Mouse (Mus musculus) midbrain, embryonic 12.5 days (tissue): ENCODE data around the gene Clptm1l. TPM values are rescaled to one million over a fixed set of nuclear protein-coding genes. Genes with fewer than 3 reads are reported as not detected.
A peak's percentile ranks its signal among the peaks of the same experiment; 100 is the strongest.

Source experiments
- ATAC-seq: fragments of 200-750 bp; cut with Nextera tagmentation; 2 replicates; pipeline ENCODE4 v1.8.0; 2017; ENCODE audit warnings: low read depth, moderate TSS enrichment, moderate library complexity; ENCODE audit not compliant: low FRiP score
- H3K27ac ChIP-seq: fragments of 300-500 bp; sonication (generic); replicated peaks from 2 replicates; pipeline ENCODE4 v1.5.1; 2016; ENCODE audit warnings: mild to moderate bottlenecking
- H3K27me3 ChIP-seq: fragments of 300-500 bp; sonication (generic); 2 replicates; pipeline ENCODE4 v1.6.1; 2016; ENCODE audit warnings: mild to moderate bottlenecking
- H3K36me3 ChIP-seq: fragments of 300-500 bp; sonication (generic); 2 replicates; pipeline ENCODE4 v1.6.1; 2016
- H3K4me1 ChIP-seq: fragments of 300-500 bp; sonication (generic); 2 replicates; pipeline ENCODE4 v1.6.1; 2016
- H3K4me2 ChIP-seq: fragments of 300-500 bp; sonication (generic); replicated peaks from 2 replicates; pipeline ENCODE4 v1.6.1; 2016; ENCODE audit warnings: mild to moderate bottlenecking, moderate library complexity
- H3K4me3 ChIP-seq: fragments of 300-500 bp; sonication (generic); 2 replicates; pipeline ENCODE4 v1.5.1; 2016; ENCODE audit warnings: mild to moderate bottlenecking
- H3K9ac ChIP-seq: fragments of 300-500 bp; sonication (generic); replicated peaks from 2 replicates; pipeline ENCODE4 v1.6.1; 2016; ENCODE audit warnings: mild to moderate bottlenecking, moderate library complexity
- H3K9me3 ChIP-seq: fragments of 300-500 bp; sonication (generic); 2 replicates; pipeline ENCODE4 v1.6.1; 2016; ENCODE audit warnings: mild to moderate bottlenecking
- WGBS: fragments of 180-500 bp; shearing (Covaris S2); methylation state at CpG from one replicate; pipeline ENCODE4 v1.1.7; 2016; 5-methylcytosine and 5-hydroxymethylcytosine counted together
- polyA plus RNA-seq: library from polyadenylated mRNA; unstranded; fragments of >200 nt; fragmentation: Nextera tagmentation; extraction: Ambion mirVana; gene quantifications from 2 replicates; pipeline ENCODE4 v1.2.1, GENCODE M21; 2016

Clptm1l gene
- polyA plus RNA-seq, 1 experiment from 2014 or later: 110 TPM

DNA sequence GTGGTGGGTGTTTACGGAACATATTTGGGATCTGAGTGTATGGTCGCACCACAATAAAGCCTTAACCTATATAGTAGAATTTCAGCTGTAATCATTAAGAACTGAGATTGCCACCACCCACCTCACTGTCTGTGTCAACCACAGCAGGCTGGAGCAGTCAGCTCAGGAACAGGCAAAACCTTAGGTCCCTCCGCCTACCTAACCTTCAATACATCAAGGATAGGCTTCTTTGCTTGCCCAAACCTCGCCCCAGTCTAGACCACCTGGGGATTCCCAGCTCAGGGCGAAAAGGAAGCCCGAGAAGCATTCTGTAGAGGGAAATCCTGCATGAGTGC is 22.6 kb downstream of the Clptm1l start:
- 40% methylated on average over 6 of the region's 6 CpGs for WGBS
- Histone ChIP-seq H3K4me2 (peak overlapping the region; percentile 73), H3K4me3 (peak overlapping the region; percentile 47), H3K9ac (peak overlapping the region; percentile 57), H3K36me3 (peaks cover 17% of the 10 kb centered on the region), H3K27me3 (no peaks in the 10 kb centered on the region), H3K27ac (no peak overlapping the region), H3K4me1 (peaks cover 11% of the 10 kb centered on the region), H3K9me3 (no peaks in the 10 kb centered on the region)
- no peak for ATAC-seq

DNA sequence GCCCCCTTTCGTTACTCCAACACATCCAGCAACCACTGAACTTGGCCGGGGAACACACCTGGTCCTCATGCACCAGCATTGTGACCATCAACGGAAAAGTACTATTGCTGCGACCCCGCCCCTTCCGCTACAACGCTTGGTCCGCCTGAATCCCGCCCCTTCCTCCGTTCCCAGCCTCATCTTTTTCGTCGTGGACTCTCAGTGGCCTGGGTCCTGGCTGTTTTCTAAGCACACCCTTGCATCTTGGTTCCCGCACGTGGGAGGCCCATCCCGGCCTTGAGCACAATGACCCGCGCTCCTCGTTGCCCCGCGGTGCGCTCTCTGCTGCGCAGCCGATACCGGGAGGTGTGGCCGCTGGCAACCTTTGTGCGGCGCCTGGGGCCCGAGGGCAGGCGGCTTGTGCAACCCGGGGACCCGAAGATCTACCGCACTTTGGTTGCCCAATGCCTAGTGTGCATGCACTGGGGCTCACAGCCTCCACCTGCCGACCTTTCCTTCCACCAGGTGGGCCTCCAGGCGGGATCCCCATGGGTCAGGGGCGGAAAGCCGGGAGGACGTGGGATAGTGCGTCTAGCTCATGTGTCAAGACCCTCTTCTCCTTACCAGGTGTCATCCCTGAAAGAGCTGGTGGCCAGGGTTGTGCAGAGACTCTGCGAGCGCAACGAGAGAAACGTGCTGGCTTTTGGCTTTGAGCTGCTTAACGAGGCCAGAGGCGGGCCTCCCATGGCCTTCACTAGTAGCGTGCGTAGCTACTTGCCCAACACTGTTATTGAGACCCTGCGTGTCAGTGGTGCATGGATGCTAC is 23.1 kb downstream of the Clptm1l start, which contains the start of gene Tert:
Gene Tert, plus strand, starts transcription at position 167 of the 805 bp plus-strand sequence.
- Histone ChIP-seq H3K27ac (no peak within 1 kb of the TSS), H3K9ac (peak within 1 kb of the TSS; percentile 57), H3K36me3 (peaks cover 11% of the 10 kb centered on the region), H3K4me1 (peaks cover 11% of the 10 kb centered on the region), H3K9me3 (no peaks in the 10 kb centered on the region), H3K27me3 (no peaks in the 10 kb centered on the region), H3K4me2 (peak within 1 kb of the TSS; percentile 73), H3K4me3 (peak within 1 kb of the TSS; percentile 47)
- WGBS: 9% methylated on average over 47 of the region's 47 CpGs
- ATAC-seq: peak; percentile 87

GRCm38 (mm10) chr13:73628586-73629113 is 24.8 kb downstream of the Clptm1l start:
- no peak for ATAC-seq
- H3K9me3 ChIP-seq: no peaks in the 10 kb centered on the region
- H3K4me1 ChIP-seq: peaks cover 11% of the 10 kb centered on the region
- H3K4me2 ChIP-seq: no peak overlapping the region
- no peak overlapping the region for H3K27ac ChIP-seq
- peaks cover 3% of the 10 kb centered on the region for H3K36me3 ChIP-seq
- H3K9ac ChIP-seq: no peak overlapping the region
- H3K4me3 ChIP-seq: no peak overlapping the region
- no peaks in the 10 kb centered on the region for H3K27me3 ChIP-seq
- 88% methylated on average over 11 of the region's 11 CpGs for WGBS

GRCm38 (mm10) chr13:73631837-73632236 is 28.0 kb downstream of the Clptm1l start:
- no peaks in the 10 kb centered on the region for H3K9me3 ChIP-seq
- H3K4me1 ChIP-seq: peaks cover 11% of the 10 kb centered on the region
- H3K9ac ChIP-seq: no peak overlapping the region
- H3K27me3 ChIP-seq: no peaks in the 10 kb centered on the region
- H3K36me3 ChIP-seq: peaks cover 23% of the 10 kb centered on the region
- H3K4me2 ChIP-seq: no peak overlapping the region
- WGBS: 95% methylated on average over 3 of the region's 3 CpGs
- H3K27ac ChIP-seq: no peak overlapping the region
- no peak overlapping the region for H3K4me3 ChIP-seq
- ATAC-seq: no peak

GRCm38 (mm10) chr13:73637826-73638225 is 34.0 kb downstream of the Clptm1l start:
- H3K4me3 ChIP-seq: no peak overlapping the region
- no peak overlapping the region for H3K9ac ChIP-seq
- H3K9me3 ChIP-seq: no peaks in the 10 kb centered on the region
- H3K36me3 ChIP-seq: peaks cover 20% of the 10 kb centered on the region
- H3K4me2 ChIP-seq: no peak overlapping the region
- no peaks in the 10 kb centered on the region for H3K27me3 ChIP-seq
- ATAC-seq: no peak
- H3K4me1 ChIP-seq: no peaks in the 10 kb centered on the region
- whole genome bisulfite sequencing: 89% methylated on average over 5 of the region's 6 CpGs
- no peak overlapping the region for H3K27ac ChIP-seq

- Histone ChIP-seq H3K4me1 (no peaks in the 10 kb centered on the region), H3K4me2 (no peak overlapping the region), H3K9me3 (no peaks in the 10 kb centered on the region), H3K4me3 (no peak overlapping the region), H3K27ac (no peak overlapping the region), H3K9ac (no peak overlapping the region), H3K36me3 (peaks cover 6% of the 10 kb centered on the region; the same call in 1 of the 2 replicates), H3K27me3 (no peaks in the 10 kb centered on the region)
- 89% methylated on average over 4 of the region's 4 CpGs for WGBS
- ATAC-seq: no peak
These were observed 37.5 kb downstream of the Clptm1l start for GRCm38 (mm10) chr13:73641296-73641695.

DNA sequence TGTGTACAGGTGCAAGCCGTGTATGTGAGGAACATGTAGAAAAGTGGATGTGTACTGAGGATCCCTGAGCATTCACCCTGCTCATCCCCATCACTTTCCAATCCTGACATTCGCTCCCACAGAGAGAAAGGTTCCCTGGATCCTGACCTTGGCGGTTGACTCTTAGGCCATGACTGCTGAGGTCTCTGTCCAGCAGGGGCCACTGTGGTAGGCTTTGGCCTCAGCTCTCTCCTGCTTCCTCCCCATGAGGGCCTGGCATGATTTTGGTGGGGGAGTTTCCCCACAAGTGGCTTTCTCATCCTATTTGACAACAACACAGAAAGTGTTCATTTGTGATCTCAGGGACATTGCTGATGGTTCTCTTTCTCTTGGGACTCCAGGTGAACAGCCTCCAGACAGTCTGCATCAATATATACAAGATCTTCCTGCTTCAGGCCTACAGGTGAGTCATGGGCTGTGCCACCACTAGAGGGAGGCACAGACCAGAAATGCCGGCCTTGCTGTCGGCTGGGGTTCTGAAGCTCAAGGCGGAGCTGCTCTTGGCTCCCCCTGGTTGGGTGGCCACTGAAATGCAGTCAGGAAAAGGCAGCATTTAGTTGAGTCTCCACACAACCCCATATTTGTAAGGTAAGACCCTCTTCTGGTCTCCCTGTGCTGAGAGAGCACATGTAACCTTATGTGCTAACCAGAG is 42.7 kb downstream of the Clptm1l start:
- WGBS: 40% methylated on average over 6 of the region's 6 CpGs

GRCm38 (mm10) chr13:73653266-73653665 is 49.5 kb downstream of the Clptm1l start:
- no peaks in the 10 kb centered on the region for H3K9me3 ChIP-seq
- H3K27ac ChIP-seq: no peak overlapping the region
- no peak for ATAC-seq
- no peak overlapping the region for H3K9ac ChIP-seq
- H3K4me3 ChIP-seq: no peak overlapping the region
- peaks cover 10% of the 10 kb centered on the region; the same call in 1 of the 2 replicates for H3K36me3 ChIP-seq
- no peak overlapping the region for H3K4me2 ChIP-seq
- 0 out of 2 replicates have a peak, but pooled peaks cover under 1% of the 10 kb centered on the region for H3K27me3 ChIP-seq
- no peaks in the 10 kb centered on the region for H3K4me1 ChIP-seq
- WGBS: 87% methylated on average over 3 of the region's 3 CpGs

More for the DNA sequence above, 42.7 kb downstream of the Clptm1l start:
- Histone ChIP-seq H3K9me3 (no peaks in the 10 kb centered on the region), H3K4me2 (no peak overlapping the region), H3K4me3 (no peak overlapping the region), H3K36me3 (peaks cover 19% of the 10 kb centered on the region; the same call in 1 of the 2 replicates), H3K27ac (no peak overlapping the region), H3K27me3 (no peaks in the 10 kb centered on the region), H3K9ac (no peak overlapping the region), H3K4me1 (no peaks in the 10 kb centered on the region)
- no peak for ATAC-seq

- H3K4me3 ChIP-seq: no peak overlapping the region
- ATAC-seq: no peak
- 0 out of 2 replicates have a peak, but pooled peaks cover 3% of the 10 kb centered on the region for H3K27me3 ChIP-seq
- H3K4me1 ChIP-seq: no peaks in the 10 kb centered on the region
- no peak overlapping the region for H3K27ac ChIP-seq
- no peak overlapping the region for H3K4me2 ChIP-seq
- H3K9ac ChIP-seq: no peak overlapping the region
- no peaks in the 10 kb centered on the region for H3K36me3 ChIP-seq
- no peaks in the 10 kb centered on the region for H3K9me3 ChIP-seq
- WGBS: 84% methylated on average over 3 of the region's 3 CpGs
These were observed 51.2 kb downstream of the Clptm1l start for GRCm38 (mm10) chr13:73654976-73655375.

GRCm38 (mm10) chr13:73658953-73659352 is 55.1 kb downstream of the Clptm1l start:
- 63% methylated on average over 2 of the region's 2 CpGs for WGBS
- no peak for ATAC-seq
- Histone ChIP-seq H3K9ac (no peak overlapping the region), H3K4me2 (no peak overlapping the region), H3K4me3 (no peak overlapping the region), H3K36me3 (no peaks in the 10 kb centered on the region), H3K27ac (no peak overlapping the region), H3K27me3 (0 out of 2 replicates have a peak, but pooled peaks cover 3% of the 10 kb centered on the region), H3K9me3 (no peaks in the 10 kb centered on the region), H3K4me1 (no peaks in the 10 kb centered on the region)

GRCm38 (mm10) chr13:73660163-73660695 is 56.4 kb downstream of the Clptm1l start:
- H3K9ac ChIP-seq: no peak overlapping the region
- H3K9me3 ChIP-seq: no peaks in the 10 kb centered on the region
- H3K4me3 ChIP-seq: no peak overlapping the region
- H3K27me3 ChIP-seq: 0 out of 2 replicates have a peak, but pooled peaks cover 3% of the 10 kb centered on the region
- no peak overlapping the region for H3K27ac ChIP-seq
- no peak for ATAC-seq
- no peak overlapping the region for H3K4me2 ChIP-seq
- no peaks in the 10 kb centered on the region for H3K36me3 ChIP-seq
- WGBS: 74% methylated on average over 2 of the region's 2 CpGs
- no peaks in the 10 kb centered on the region for H3K4me1 ChIP-seq
